Mouse (Mus musculus) lung, adult 18-20 months (tissue): Measurements from ENCODE around the gene Ceacam13.
"Not testable (repeated sequence)": the region's sequence is repeated elsewhere in the genome, so short reads cannot be mapped to it uniquely, and the experiment has no call there.

ENCODE experiments used
- DNase-seq, 2 experiments: peaks; one replicate each; pipeline ENCODE4 v3.0.0; 2022; ENCODE audit warnings: mixed read lengths in 2 of 2

Gene Ceacam13

DNA sequence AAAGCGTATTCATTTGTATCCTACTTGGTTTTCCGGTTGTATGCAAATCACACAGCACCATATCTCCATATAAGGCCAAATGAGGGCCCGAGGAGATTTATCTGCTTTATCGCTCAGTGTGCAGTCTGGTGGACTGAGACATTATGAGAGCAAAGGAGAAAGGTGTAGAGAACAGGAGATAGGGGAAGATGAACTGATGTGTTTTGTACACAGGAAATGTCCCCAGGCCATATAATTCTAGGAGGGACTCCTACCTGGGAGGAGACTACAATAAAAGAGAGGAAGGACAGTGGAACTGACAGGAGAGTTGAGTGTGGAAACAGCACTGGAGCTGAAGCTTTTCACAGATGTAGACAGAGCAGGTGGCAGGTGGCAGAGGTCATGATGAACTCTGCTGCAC, at the start of gene Ceacam13:
Gene Ceacam13 (plus strand): TSS at position 301 of the 400 bp plus-strand sequence.
- no peak for DNase-seq

DNA sequence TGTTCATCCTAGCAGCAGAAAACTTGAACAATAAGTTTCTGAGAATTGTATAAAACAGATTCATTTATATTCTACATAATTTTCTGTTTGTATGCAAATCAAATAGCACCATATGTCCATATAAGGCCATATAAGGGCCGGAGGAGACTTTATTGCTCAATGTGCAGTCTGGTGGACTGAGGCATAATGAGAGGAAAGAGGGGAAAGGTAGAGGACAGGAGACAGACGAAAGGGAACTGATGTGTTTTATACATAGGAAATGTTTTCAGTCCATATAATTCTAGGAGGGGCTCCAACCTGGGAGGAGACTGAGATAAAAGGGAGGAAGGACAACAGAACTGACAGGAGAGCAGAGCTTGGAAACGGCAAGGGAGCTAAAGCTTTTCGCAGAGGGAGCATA, 37.9 kb upstream of the Ceacam13 start, which contains the start of gene Ceacam11:
Gene Ceacam11 (plus strand): TSS at position 301 of the 400 bp plus-strand sequence.
- DNase-seq: no peak

DNA sequence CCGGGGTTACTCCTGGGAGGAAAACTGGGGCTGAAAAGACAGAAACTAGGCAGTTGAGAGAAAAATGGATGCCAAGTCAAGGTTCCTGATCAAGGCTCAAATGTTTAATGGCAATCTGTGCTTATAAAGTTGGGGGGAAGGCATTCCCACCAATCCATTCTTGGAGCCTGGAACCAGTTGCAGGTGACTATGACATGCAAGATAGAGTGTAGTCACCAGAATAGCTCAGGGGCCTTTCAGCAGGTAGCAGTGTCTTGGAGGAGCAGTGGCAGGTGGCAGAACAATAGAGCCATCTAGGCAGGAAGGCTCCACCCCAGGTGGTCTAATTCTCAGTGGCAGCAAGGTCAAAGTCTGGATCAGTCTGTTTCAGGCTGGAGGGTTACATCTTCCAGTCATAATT, 8.6 kb upstream of the Ceacam13 start:
- DNase-seq: not testable (repeated sequence)

DNA sequence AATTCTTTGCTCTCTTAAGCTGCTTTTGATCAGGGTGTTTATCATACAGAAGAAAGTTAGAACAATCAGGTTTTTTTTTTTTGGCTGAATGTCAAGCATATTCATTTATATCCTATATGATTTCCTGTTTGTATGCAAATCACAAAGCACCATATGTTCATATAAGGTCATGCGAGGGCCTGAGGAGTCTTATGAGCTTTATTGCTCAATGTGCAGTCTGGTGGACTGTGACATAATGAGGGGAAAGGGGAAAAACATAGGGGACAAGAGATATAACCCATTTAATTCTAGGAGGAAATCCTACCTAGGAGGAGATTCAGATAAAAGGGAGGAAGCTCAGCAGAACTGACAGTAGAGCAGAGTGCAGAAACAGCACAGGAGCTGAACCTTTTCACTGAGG, 55.9 kb downstream of the Ceacam13 start, which contains the start of gene Ceacam12:
Gene Ceacam12 (plus strand): TSS at position 301 of the 400 bp plus-strand sequence.
- DNase-seq: no peak
